Mouse (Mus musculus) CH12.LX (cell line): ENCODE results near the gene Leng9. TPM values are rescaled to one million over a fixed set of nuclear protein-coding genes. Genes with fewer than 3 reads are reported as not detected.

Source experiments
- DNase-seq: peaks from one replicate; pipeline ENCODE4 v3.0.0-alpha.2; 2013; ENCODE audit errors: extremely low read depth
- H3K27ac ChIP-seq: 2 replicates; pipeline ENCODE4 v1.5.1; 2012; ENCODE audit warnings: low read depth, mild to moderate bottlenecking, control low read depth, moderate library complexity; ENCODE audit not compliant: insufficient read depth
- H3K27me3 ChIP-seq: replicated peaks from 2 replicates; pipeline ENCODE3; 2012; ENCODE audit warnings: inconsistent platforms
- H3K36me3 ChIP-seq, 2 experiments: replicated peaks in 1 of 2; 2 replicates each; pipeline versions ENCODE3 to v1.6.1; 2012; ENCODE audit warnings: inconsistent platforms in 1 of 2, low read length in 1 of 2, mild to moderate bottlenecking in 1 of 2, mixed read lengths in 1 of 2, moderate library complexity in 1 of 2; ENCODE audit not compliant: control insufficient read depth in 1 of 2, insufficient read depth in 1 of 2
- H3K4me1 ChIP-seq, 2 experiments: 2 replicates each; pipeline ENCODE4 v1.6.1; 2012; ENCODE audit warnings: inconsistent platforms in 1 of 2, moderate library complexity in 1 of 2; ENCODE audit not compliant: insufficient read depth in 2 of 2, control insufficient read depth in 1 of 2
- H3K4me2 ChIP-seq: 2 replicates; pipeline ENCODE4 v1.6.1; 2012; ENCODE audit warnings: low read depth, mild to moderate bottlenecking, control low read depth; ENCODE audit not compliant: poor library complexity, insufficient read depth, severe bottlenecking
- H3K4me3 ChIP-seq, 3 experiments: fragments of 150-350 bp in 1 of 3; sonication (generic) in 1 of 3; replicated peaks in 1 of 3; 2 replicates each; pipeline versions ENCODE3 to v1.5.1; 2011 to 2012; ENCODE audit warnings: low read depth in 2 of 3, low read length in 2 of 3, mild to moderate bottlenecking in 2 of 3, moderate library complexity in 2 of 3, control low read depth in 1 of 3, improper control_type of control experiment in 1 of 3, inconsistent platforms in 1 of 3, mixed read lengths in 1 of 3; ENCODE audit not compliant: poor library complexity in 1 of 3
- H3K79me2 ChIP-seq: replicated peaks from 2 replicates; pipeline ENCODE4 v1.6.1; 2012; ENCODE audit warnings: mild to moderate bottlenecking, moderate library complexity; ENCODE audit not compliant: control insufficient read depth, poor library complexity, insufficient read depth, severe bottlenecking; ENCODE audit errors: extremely low read depth
- H3K9ac ChIP-seq: 2 replicates; pipeline ENCODE4 v1.6.1; 2012; ENCODE audit warnings: low read depth, mild to moderate bottlenecking, control low read depth, moderate library complexity; ENCODE audit not compliant: insufficient read depth
- H3K9me3 ChIP-seq: replicated peaks from 2 replicates; pipeline ENCODE3; 2012; ENCODE audit warnings: low read length, inconsistent platforms, mixed read lengths
- BHLHE40 ChIP-seq: IDR thresholded peaks from 2 replicates; pipeline ENCODE4 v1.6.1; 2011; ENCODE audit warnings: mild to moderate bottlenecking, low read depth, low read length, improper control_type of control experiment
- CHD2 ChIP-seq: IDR thresholded peaks from 2 replicates; pipeline ENCODE4 v1.6.1; 2011; ENCODE audit warnings: low read length, improper control_type of control experiment
- CTCF ChIP-seq, 2 experiments: IDR thresholded peaks in 1 of 2; conservative IDR thresholded peaks in 1 of 2; 2 replicates each; pipeline ENCODE4 v1.5.1; 2011 to 2012; ENCODE audit warnings: low read depth in 2 of 2, low read length in 2 of 2, improper control_type of control experiment in 1 of 2, inconsistent platforms in 1 of 2, mild to moderate bottlenecking in 1 of 2, moderate library complexity in 1 of 2
- E2F4 ChIP-seq: IDR thresholded peaks from 2 replicates; pipeline ENCODE4 v1.6.1; 2011; ENCODE audit warnings: low read depth, low read length, improper control_type of control experiment; ENCODE audit not compliant: insufficient replicate concordance
- ELF1 ChIP-seq: IDR thresholded peaks from 2 replicates; pipeline ENCODE4 v1.6.1; 2014; ENCODE audit warnings: low read depth, mild to moderate bottlenecking, inconsistent platforms, low read length, improper control_type of control experiment
- EP300 ChIP-seq: IDR thresholded peaks from 2 replicates; pipeline ENCODE4 v1.6.1; 2011; ENCODE audit warnings: low read length, improper control_type of control experiment
- ETS1 ChIP-seq: conservative IDR thresholded peaks from 2 replicates; pipeline ENCODE4 v1.6.1; 2012; ENCODE audit warnings: low read depth, mild to moderate bottlenecking, inconsistent platforms, low read length, improper control_type of control experiment, moderate library complexity
- GABPA ChIP-seq: IDR thresholded peaks from 2 replicates; pipeline ENCODE4 v1.6.1; 2012; ENCODE audit warnings: low read depth, low read length, improper control_type of control experiment, inconsistent platforms; ENCODE audit not compliant: insufficient replicate concordance
- HCFC1 ChIP-seq: IDR thresholded peaks from 2 replicates; pipeline ENCODE4 v1.6.1; 2012; ENCODE audit warnings: low read depth, mild to moderate bottlenecking, inconsistent platforms, low read length, improper control_type of control experiment
- IRF4 ChIP-seq: IDR thresholded peaks from 2 replicates; pipeline ENCODE4 v1.6.1; 2014; ENCODE audit warnings: low read depth, mild to moderate bottlenecking, inconsistent platforms, low read length, improper control_type of control experiment
- JUN ChIP-seq: IDR thresholded peaks from 2 replicates; pipeline ENCODE4 v1.6.1; 2011; ENCODE audit warnings: low read depth, mild to moderate bottlenecking, low read length, improper control_type of control experiment, moderate library complexity; ENCODE audit not compliant: insufficient read depth
- JUND ChIP-seq: conservative IDR thresholded peaks from 2 replicates; pipeline ENCODE4 v1.6.1; 2011; ENCODE audit warnings: low read depth, low read length, improper control_type of control experiment
- KAT2A ChIP-seq: IDR thresholded peaks from 2 replicates; pipeline ENCODE4 v1.6.1; 2012; ENCODE audit warnings: low read length, improper control_type of control experiment, inconsistent platforms; ENCODE audit not compliant: insufficient replicate concordance
- MAFK ChIP-seq: IDR thresholded peaks from 2 replicates; pipeline ENCODE4 v1.6.1; 2011; ENCODE audit warnings: low read length, improper control_type of control experiment; ENCODE audit not compliant: insufficient replicate concordance
- MAZ ChIP-seq: IDR thresholded peaks from 2 replicates; pipeline ENCODE4 v1.6.1; 2012; ENCODE audit warnings: low read depth, mild to moderate bottlenecking, inconsistent platforms, low read length, improper control_type of control experiment, moderate library complexity
- MXI1 ChIP-seq: IDR thresholded peaks from 2 replicates; pipeline ENCODE4 v1.6.1; 2011; ENCODE audit warnings: mild to moderate bottlenecking, low read depth, low read length, improper control_type of control experiment
- MYC ChIP-seq: IDR thresholded peaks from 2 replicates; pipeline ENCODE4 v1.6.1; 2011; ENCODE audit warnings: low read depth, mild to moderate bottlenecking, improper control_type of control experiment, low read length
- NELFE ChIP-seq: IDR thresholded peaks from 2 replicates; pipeline ENCODE4 v1.6.1; 2011; ENCODE audit warnings: low read depth, low read length, improper control_type of control experiment
- NRF1 ChIP-seq: IDR thresholded peaks from 2 replicates; pipeline ENCODE4 v1.6.1; 2014; ENCODE audit warnings: low read depth, mild to moderate bottlenecking, inconsistent platforms, low read length, improper control_type of control experiment, moderate library complexity
- PAX5 ChIP-seq: IDR thresholded peaks from 2 replicates; pipeline ENCODE4 v1.6.1; 2012; ENCODE audit warnings: low read length, inconsistent platforms, mixed read lengths
- POLR2A ChIP-seq: IDR thresholded peaks from 2 replicates; pipeline ENCODE4 v1.6.1; 2011; ENCODE audit warnings: low read depth, mild to moderate bottlenecking, improper control_type of control experiment, low read length
- POLR2AphosphoS2 ChIP-seq: IDR thresholded peaks from 2 replicates; pipeline ENCODE4 v1.6.1; 2011; ENCODE audit warnings: low read depth, low read length, improper control_type of control experiment
- RAD21 ChIP-seq: IDR thresholded peaks from 2 replicates; pipeline ENCODE4 v1.6.1; 2011; ENCODE audit warnings: low read depth, mild to moderate bottlenecking, low read length, improper control_type of control experiment, moderate library complexity
- RCOR1 ChIP-seq: conservative IDR thresholded peaks from 2 replicates; pipeline ENCODE4 v1.6.1; 2012; ENCODE audit warnings: low read depth, mild to moderate bottlenecking, inconsistent platforms, low read length, improper control_type of control experiment
- SIN3A ChIP-seq: IDR thresholded peaks from 2 replicates; pipeline ENCODE4 v1.6.1; 2012; ENCODE audit warnings: low read length, improper control_type of control experiment, inconsistent platforms
- SMC3 ChIP-seq: IDR thresholded peaks from 2 replicates; pipeline ENCODE4 v1.6.1; 2011; ENCODE audit warnings: low read depth, low read length, improper control_type of control experiment
- TBP ChIP-seq: conservative IDR thresholded peaks from 2 replicates; pipeline ENCODE4 v1.6.1; 2011; ENCODE audit warnings: low read depth, low read length, improper control_type of control experiment
- TCF12 ChIP-seq: IDR thresholded peaks from 2 replicates; pipeline ENCODE4 v1.6.1; 2014; ENCODE audit warnings: low read depth, mild to moderate bottlenecking, inconsistent platforms, low read length, improper control_type of control experiment
- ZC3H11A ChIP-seq: IDR thresholded peaks from 2 replicates; pipeline ENCODE4 v1.6.1; 2012; ENCODE audit warnings: low read depth, mild to moderate bottlenecking, inconsistent platforms, low read length, improper control_type of control experiment
- ZKSCAN1 ChIP-seq: IDR thresholded peaks from 2 replicates; pipeline ENCODE4 v1.6.1; 2012; ENCODE audit warnings: low read depth, inconsistent platforms, low read length, improper control_type of control experiment, borderline replicate concordance
- ZNF384 ChIP-seq: IDR thresholded peaks from 2 replicates; pipeline ENCODE4 v1.6.1; 2012; ENCODE audit warnings: low read depth, low read length, improper control_type of control experiment, inconsistent platforms
- dilution Hi-C: fragments of 300-500 bp; cut with MboI; formaldehyde crosslinking; loops from 2 replicates; pipeline ENCODE4 v1.14.3; 2020; ENCODE audit warnings: low sequenced_read_pairs; ENCODE audit not compliant: extremely low pct_unique_long_range_greater_than_20kb, extremely low pct_ligation_motif_present
- in situ Hi-C: fragments of 300-500 bp; cut with MboI; formaldehyde crosslinking; loops from 3 replicates; pipeline ENCODE4 v1.14.3; 2019; ENCODE audit warnings: low sequenced_read_pairs, low pct_ligation_motif_present, low pct_unique_long_range_greater_than_20kb, mixed read lengths
- polyA plus RNA-seq: library from polyadenylated mRNA; unstranded; fragments of >175 nt; gene quantifications from 2 replicates; pipeline ENCODE4 v1.2.1, GENCODE M21; 2012; ENCODE audit warnings: low read depth; ENCODE audit not compliant: insufficient read length
- total RNA-seq, 2 experiments: library from RNA; depleted of rRNA; stranded (reverse); fragments of 300-350 nt in 1 of 2; fragments of >200 nt in 1 of 2; gene quantifications; 2 replicates each; pipeline ENCODE4 v1.2.3; 2012 to 2014

Gene Leng9
- total and polyA plus RNA-seq, 3 experiments, result 1.1 to 1.2 (median 1.2) TPM

DNA sequence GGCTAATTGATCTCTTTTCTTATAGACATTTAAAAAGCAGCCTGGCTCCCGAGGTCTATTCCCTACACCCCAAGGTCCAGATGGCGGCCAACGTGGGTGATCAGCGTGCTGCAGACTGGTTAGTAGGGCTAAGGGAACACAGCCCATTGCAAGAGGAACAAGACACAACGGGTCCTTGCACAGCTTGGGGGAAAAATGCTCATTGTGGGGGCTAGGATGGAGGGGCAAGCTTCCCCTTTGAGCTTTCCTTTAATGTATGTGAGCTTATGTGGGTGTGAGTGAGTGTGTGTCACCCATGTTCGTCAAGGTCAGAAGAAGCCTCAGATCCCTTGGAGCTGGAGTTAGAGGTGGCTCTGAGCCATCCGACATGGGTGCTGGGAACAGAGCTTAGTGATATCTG, 11.5 kb downstream of the Leng9 start:
- no peak overlapping the region for H3K4me3 ChIP-seq
- no peak for DNase-seq
- dilution Hi-C loops (no loop called here), in situ Hi-C loops (no loop called here)
- no peaks in the 10 kb centered on the region for H3K9me3 ChIP-seq
- no peak overlapping the region for H3K27ac ChIP-seq
- H3K27me3 ChIP-seq, result no peaks in the 10 kb centered on the region
- peaks cover 16 to 66% of the 10 kb centered on the region in 2 experiments for H3K4me1 ChIP-seq
- H3K4me2 ChIP-seq, result no peak overlapping the region
- H3K36me3 ChIP-seq, result peaks cover 46 to 69% of the 10 kb centered on the region in 2 experiments
- no peak overlapping the region for H3K9ac ChIP-seq
- H3K79me2 ChIP-seq, result peaks cover 23% of the 10 kb centered on the region
- no peak for TF ChIP-seq JUN
- no peak for TF ChIP-seq CTCF (conservative IDR thresholded peaks at IDR 0.05 in 1 of 2, IDR thresholded peaks at IDR 0.05 in 1 of 2; ENCODE audit: low read depth in 2 of 2, low read length in 2 of 2)
- TF ChIP-seq HCFC1, result no peak
- TF ChIP-seq MYC, result no peak
- TF ChIP-seq ZC3H11A, result no peak
- no peak for TF ChIP-seq POLR2A
- no peak for TF ChIP-seq TCF12
- TF ChIP-seq MXI1, result no peak
- TF ChIP-seq IRF4, result no peak
- TF ChIP-seq POLR2AphosphoS2, result no peak
- TF ChIP-seq ETS1, result no peak
- TF ChIP-seq NELFE, result no peak
- no peak for TF ChIP-seq RAD21
- TF ChIP-seq MAFK, result no peak
- no peak for TF ChIP-seq GABPA
- no peak for TF ChIP-seq JUND
- no peak for TF ChIP-seq SIN3A
- no peak for TF ChIP-seq TBP
- TF ChIP-seq, all 38 proteins: peak for 0

DNA sequence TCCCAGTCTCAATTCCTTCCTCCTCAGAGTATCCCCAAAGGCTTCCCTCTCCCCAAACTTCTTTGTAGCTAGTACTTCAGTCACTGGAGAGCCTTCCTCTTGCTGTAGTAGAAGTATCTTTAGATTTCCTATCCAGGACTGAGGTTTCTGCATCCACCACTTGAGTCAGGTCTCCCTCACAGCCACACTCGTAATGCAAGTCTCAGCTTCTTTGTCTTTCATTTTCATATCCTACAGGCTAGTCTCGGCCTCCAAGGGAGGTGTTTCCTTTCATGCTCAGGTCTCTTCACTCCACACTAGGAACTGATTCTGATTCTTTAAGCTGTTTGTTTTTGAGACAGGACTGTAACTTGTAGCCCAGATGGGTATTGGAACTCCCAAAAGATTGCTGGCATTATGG, 12.0 kb downstream of the Leng9 start:
- Histone ChIP-seq H3K4me1 (peaks cover 16 to 69% of the 10 kb centered on the region in 2 experiments), H3K36me3 (peaks cover 41 to 69% of the 10 kb centered on the region in 2 experiments), H3K4me3 (peak overlapping the region in 2 of 3 experiments; percentile 86 to 95), H3K27ac (no peak overlapping the region), H3K4me2 (peak overlapping the region; percentile 44), H3K9me3 (no peaks in the 10 kb centered on the region), H3K79me2 (peaks cover 23% of the 10 kb centered on the region), H3K27me3 (no peaks in the 10 kb centered on the region), H3K9ac (peak overlapping the region; percentile 67; the same call in 1 of the 2 replicates)
- DNase-seq, result no peak
- dilution Hi-C loops, result no loop called here
- in situ Hi-C loops, result no loop called here
- TF ChIP-seq JUN (no peak), NRF1 (no peak), E2F4 (no peak), RCOR1 (no peak), EP300 (no peak), KAT2A (no peak), PAX5 (no peak), ZKSCAN1 (no peak), TCF12 (no peak), MAZ (no peak), SMC3 (no peak), IRF4 (no peak), ZNF384 (no peak), ELF1 (no peak), BHLHE40 (no peak), NELFE (no peak), CHD2 (no peak), POLR2A (no peak), MAFK (no peak)
